Mouse (Mus musculus): ENCODE measurements around the gene Gm28036. TPM values are rescaled to one million over a fixed set of nuclear protein-coding genes. Genes with fewer than 3 reads are reported as not detected.
A peak's percentile ranks its signal among the peaks of the same experiment; 100 is the strongest.

Gm28036 gene
- polyA plus RNA-seq, 2 experiments = 10.9 to 14.4 TPM

- H3K36me3 ChIP-seq (ENCODE audit: control insufficient read depth, insufficient read depth, low read length) = peaks cover 53% of the 10 kb centered on the region
- peaks cover 6% of the 10 kb centered on the region; the same call in 1 of the 2 replicates for H3K4me1 ChIP-seq (ENCODE audit: control insufficient read depth, insufficient read depth, low read length)
- H3K27me3 ChIP-seq (ENCODE audit: control insufficient read depth, insufficient read depth, low read length) = no peaks in the 10 kb centered on the region
- no peak for DNase-seq (ENCODE audit: low spot score)
- H3K9me3 ChIP-seq (ENCODE audit: control insufficient read depth, low read length) = no peaks in the 10 kb centered on the region
- TF ChIP-seq POLR2A (IDR thresholded peaks at IDR 0.05; ENCODE audit: borderline replicate concordance, extremely low read depth, insufficient read depth, insufficient read length) = no peak
- no peak overlapping the region for H3K27ac ChIP-seq (replicated peaks; ENCODE audit: low read depth, low read length)
- ATAC-seq (ENCODE audit: low FRiP score, low read depth) = no peak
- H3K9ac ChIP-seq (ENCODE audit: low read depth, low read length, severe bottlenecking) = no peak overlapping the region
- no peak overlapping the region for H3K4me3 ChIP-seq (replicated peaks; ENCODE audit: low read length)
- 73% methylated on average over 5 of the region's 5 CpGs for WGBS
- no peak overlapping the region for H3K4me2 ChIP-seq (replicated peaks; ENCODE audit: low read depth, low read length, severe bottlenecking)
These were observed 19.5 kb upstream of the Gm28036 start for GRCm38 (mm10) chr2:156146272-156146989.

GRCm38 (mm10) chr2:156145486-156146130, 18.7 kb upstream of the Gm28036 start:
- Histone ChIP-seq H3K27me3 (ENCODE audit: control insufficient read depth, insufficient read depth, low read length) (no peaks in the 10 kb centered on the region), H3K9ac (ENCODE audit: low read depth, low read length, severe bottlenecking) (no peak overlapping the region), H3K27ac (replicated peaks; ENCODE audit: low read depth, low read length) (no peak overlapping the region), H3K9me3 (ENCODE audit: control insufficient read depth, low read length) (no peaks in the 10 kb centered on the region), H3K36me3 (ENCODE audit: control insufficient read depth, insufficient read depth, low read length) (peaks cover 46% of the 10 kb centered on the region), H3K4me2 (replicated peaks; ENCODE audit: low read depth, low read length, severe bottlenecking) (peak overlapping the region; percentile 81), H3K4me3 (replicated peaks; ENCODE audit: low read length) (no peak overlapping the region), H3K4me1 (ENCODE audit: control insufficient read depth, insufficient read depth, low read length) (peaks cover 6% of the 10 kb centered on the region; the same call in 1 of the 2 replicates)
- 54% methylated on average over 11 of the region's 11 CpGs for WGBS
- no peak for TF ChIP-seq POLR2A (IDR thresholded peaks at IDR 0.05; ENCODE audit: borderline replicate concordance, extremely low read depth, insufficient read depth, insufficient read length)
- ATAC-seq (ENCODE audit: low FRiP score, low read depth) (no peak), DNase-seq (ENCODE audit: low spot score) (no peak)

- H3K4me1 ChIP-seq (ENCODE audit: control insufficient read depth, insufficient read depth, low read length) = peaks cover 6% of the 10 kb centered on the region; the same call in 1 of the 2 replicates
- DNase-seq (ENCODE audit: low spot score) = peak; percentile 94
- under 1% methylated on average over 53 of the region's 70 CpGs for WGBS
- H3K27me3 ChIP-seq (ENCODE audit: control insufficient read depth, insufficient read depth, low read length) = no peaks in the 10 kb centered on the region
- H3K9ac ChIP-seq (ENCODE audit: low read depth, low read length, severe bottlenecking) = peak within 1 kb of the TSS; percentile 91
- TF ChIP-seq POLR2A (IDR thresholded peaks at IDR 0.05; ENCODE audit: borderline replicate concordance, extremely low read depth, insufficient read depth, insufficient read length) = peak; percentile 88; the same call in 1 of the 2 replicates
- ATAC-seq (ENCODE audit: low FRiP score, low read depth) = peak; percentile 95
- peak within 1 kb of the TSS; percentile 87 for H3K4me3 ChIP-seq (replicated peaks; ENCODE audit: low read length)
- H3K36me3 ChIP-seq (ENCODE audit: control insufficient read depth, insufficient read depth, low read length) = peaks cover 32% of the 10 kb centered on the region
- H3K4me2 ChIP-seq (replicated peaks; ENCODE audit: low read depth, low read length, severe bottlenecking) = peak within 1 kb of the TSS; percentile 81
- peak within 1 kb of the TSS; percentile 92 for H3K27ac ChIP-seq (replicated peaks; ENCODE audit: low read depth, low read length)
- no peaks in the 10 kb centered on the region for H3K9me3 ChIP-seq (ENCODE audit: control insufficient read depth, low read length)
These were observed 17.2 kb upstream of the Gm28036 start, which contains the start of the genes Romo1 and Nfs1 for GRCm38 (mm10) chr2:156143953-156144724. Gene Romo1 (plus strand): TSS chr2:156144039. Gene Nfs1 (minus strand): TSS chr2:156144186.

DNA sequence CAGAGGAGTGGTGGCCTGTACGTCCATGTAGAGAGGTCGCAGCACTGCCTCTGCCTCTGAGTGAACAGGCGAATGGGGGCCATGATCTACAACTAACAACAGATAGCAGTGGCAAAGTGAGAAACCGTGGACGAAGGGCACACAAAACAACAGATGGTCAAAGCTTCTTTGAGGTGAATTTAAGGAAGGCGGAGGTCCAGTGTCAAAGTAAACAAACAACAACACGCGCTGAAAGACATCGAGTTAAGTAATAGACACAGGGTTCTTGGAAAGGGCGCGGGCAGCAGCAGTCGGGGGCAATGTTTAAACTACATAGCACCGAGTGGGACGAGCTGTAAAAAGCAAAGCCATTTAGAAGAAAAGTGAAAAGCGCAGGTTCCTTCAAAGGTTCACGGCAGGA, 16.5 kb upstream of the Gm28036 start:
- peak overlapping the region; percentile 87 for H3K4me3 ChIP-seq (replicated peaks; ENCODE audit: low read length)
- 2% methylated on average over 16 of the region's 16 CpGs for WGBS
- H3K9me3 ChIP-seq (ENCODE audit: control insufficient read depth, low read length) = no peaks in the 10 kb centered on the region
- H3K4me2 ChIP-seq (replicated peaks; ENCODE audit: low read depth, low read length, severe bottlenecking) = peak overlapping the region; percentile 81
- ATAC-seq (ENCODE audit: low FRiP score, low read depth) = 0 out of 2 replicates have a peak, but pooled peaks have one; percentile 1
- H3K27ac ChIP-seq (replicated peaks; ENCODE audit: low read depth, low read length) = peak overlapping the region; percentile 92
- H3K9ac ChIP-seq (ENCODE audit: low read depth, low read length, severe bottlenecking) = peak overlapping the region; percentile 91
- peaks cover 6% of the 10 kb centered on the region; the same call in 1 of the 2 replicates for H3K4me1 ChIP-seq (ENCODE audit: control insufficient read depth, insufficient read depth, low read length)
- no peaks in the 10 kb centered on the region for H3K27me3 ChIP-seq (ENCODE audit: control insufficient read depth, insufficient read depth, low read length)
- no peak for DNase-seq (ENCODE audit: low spot score)
- H3K36me3 ChIP-seq (ENCODE audit: control insufficient read depth, insufficient read depth, low read length) = peaks cover 24% of the 10 kb centered on the region
- TF ChIP-seq POLR2A (IDR thresholded peaks at IDR 0.05; ENCODE audit: borderline replicate concordance, extremely low read depth, insufficient read depth, insufficient read length) = no peak

DNA sequence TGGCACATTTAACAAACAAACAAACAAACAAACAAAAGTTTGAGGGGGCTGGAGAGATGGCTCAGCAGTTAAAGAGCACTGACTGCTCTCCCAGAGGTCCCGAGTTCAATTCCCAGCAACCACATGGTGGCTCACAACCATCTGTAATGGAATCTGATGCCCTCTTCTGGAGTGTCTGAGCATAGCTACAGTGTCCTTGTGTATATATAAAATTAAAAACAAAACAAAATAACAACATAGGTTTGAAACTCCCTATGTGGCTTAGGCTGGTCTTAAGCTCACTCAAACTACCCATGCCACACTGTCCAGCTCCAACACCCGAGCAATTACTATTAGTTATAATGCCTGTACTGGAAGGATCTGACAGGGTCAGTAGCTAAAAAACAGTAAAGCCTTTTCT, 15.9 kb upstream of the Gm28036 start:
- no peak for TF ChIP-seq POLR2A (IDR thresholded peaks at IDR 0.05; ENCODE audit: borderline replicate concordance, extremely low read depth, insufficient read depth, insufficient read length)
- Histone ChIP-seq H3K9me3 (ENCODE audit: control insufficient read depth, low read length) (no peaks in the 10 kb centered on the region), H3K36me3 (ENCODE audit: control insufficient read depth, insufficient read depth, low read length) (peaks cover 19% of the 10 kb centered on the region), H3K27ac (replicated peaks; ENCODE audit: low read depth, low read length) (no peak overlapping the region), H3K27me3 (ENCODE audit: control insufficient read depth, insufficient read depth, low read length) (no peaks in the 10 kb centered on the region), H3K4me1 (ENCODE audit: control insufficient read depth, insufficient read depth, low read length) (peaks cover 6% of the 10 kb centered on the region; the same call in 1 of the 2 replicates), H3K9ac (ENCODE audit: low read depth, low read length, severe bottlenecking) (no peak overlapping the region), H3K4me2 (replicated peaks; ENCODE audit: low read depth, low read length, severe bottlenecking) (peak overlapping the region; percentile 81), H3K4me3 (replicated peaks; ENCODE audit: low read length) (peak overlapping the region; percentile 87; the same call in 1 of the 2 replicates)
- WGBS = 81% methylated on average over 2 of the region's 2 CpGs
- DNase-seq (ENCODE audit: low spot score) (no peak), ATAC-seq (ENCODE audit: low FRiP score, low read depth) (no peak)
